Mouse (Mus musculus) embryonic facial prominence, embryonic 15.5 days (tissue): ENCODE results near the gene Rad9b. TPM values are rescaled to one million over a fixed set of nuclear protein-coding genes. Genes with fewer than 3 reads are reported as not detected.

Experiments
- ATAC-seq: fragments of 200-750 bp; cut with Nextera tagmentation; 2 replicates; pipeline ENCODE4 v1.8.0; 2017; ENCODE audit warnings: low read depth, moderate TSS enrichment; ENCODE audit not compliant: insufficient number of reproducible peaks, low FRiP score, low TSS enrichment
- H3K27ac ChIP-seq: fragments of 300-500 bp; sonication (generic); replicated peaks from 2 replicates; pipeline ENCODE4 v1.5.1; 2015; ENCODE audit warnings: mild to moderate bottlenecking, inconsistent platforms
- H3K27me3 ChIP-seq: fragments of 300-500 bp; sonication (generic); 2 replicates; pipeline ENCODE4 v1.6.1; 2015; ENCODE audit warnings: inconsistent platforms
- H3K36me3 ChIP-seq: fragments of 300-500 bp; sonication (generic); 2 replicates; pipeline ENCODE4 v1.6.1; 2015; ENCODE audit warnings: mild to moderate bottlenecking, inconsistent platforms
- H3K4me1 ChIP-seq: fragments of 300-500 bp; sonication (generic); 2 replicates; pipeline ENCODE4 v1.6.1; 2015; ENCODE audit warnings: inconsistent platforms
- H3K4me2 ChIP-seq: fragments of 300-500 bp; sonication (generic); replicated peaks from 2 replicates; pipeline ENCODE4 v1.6.1; 2015; ENCODE audit warnings: mild to moderate bottlenecking, inconsistent platforms
- H3K4me3 ChIP-seq: fragments of 300-500 bp; sonication (generic); replicated peaks from 2 replicates; pipeline ENCODE4 v1.5.1; 2015; ENCODE audit warnings: mild to moderate bottlenecking, inconsistent platforms
- H3K9ac ChIP-seq: fragments of 300-500 bp; sonication (generic); 2 replicates; pipeline ENCODE4 v1.6.1; 2015; ENCODE audit warnings: inconsistent platforms
- H3K9me3 ChIP-seq: fragments of 300-500 bp; sonication (generic); replicated peaks from 2 replicates; pipeline ENCODE4 v1.6.1; 2016; ENCODE audit warnings: inconsistent platforms
- WGBS: fragments of 180-500 bp; shearing (Covaris S2); methylation state at CpG from one replicate; pipeline ENCODE4 v1.1.7; 2015; 5-methylcytosine and 5-hydroxymethylcytosine counted together
- polyA plus RNA-seq: library from polyadenylated mRNA; unstranded; fragments of >200 nt; fragmentation: Nextera tagmentation; extraction: Ambion mirVana; gene quantifications from 2 replicates; pipeline ENCODE4 v1.2.1, GENCODE M21; 2015

The Rad9b gene
- polyA plus RNA-seq, 1 experiment from 2014 or later = 11.4 TPM

GRCm38 (mm10) chr5:122391786-122392180 lies 37.8 kb upstream of the Rad9b start, which contains the start of gene Arpc3:
Gene Arpc3, plus strand, starts transcription at chr5:122391878.
- ATAC-seq = peak; percentile 83
- Histone ChIP-seq H3K4me3 (peak within 1 kb of the TSS; percentile 76), H3K9ac (peak within 1 kb of the TSS; percentile 68), H3K36me3 (peaks cover 3% of the 10 kb centered on the region; the same call in 1 of the 2 replicates), H3K27ac (0 out of 2 replicates have a peak within 1 kb of the TSS, but pooled peaks have one; percentile 24), H3K4me2 (peak within 1 kb of the TSS; percentile 77), H3K9me3 (no peaks in the 10 kb centered on the region), H3K27me3 (no peaks in the 10 kb centered on the region), H3K4me1 (peaks cover 11% of the 10 kb centered on the region)
- under 1% methylated on average over 39 of the region's 39 CpGs for WGBS

- peaks cover 11% of the 10 kb centered on the region for H3K4me1 ChIP-seq
- 53% methylated on average over 16 of the region's 16 CpGs for WGBS
- no peak for ATAC-seq
- H3K27ac ChIP-seq = no peak overlapping the region
- no peak overlapping the region for H3K9ac ChIP-seq
- no peaks in the 10 kb centered on the region for H3K36me3 ChIP-seq
- H3K27me3 ChIP-seq = no peaks in the 10 kb centered on the region
- peak overlapping the region; percentile 76 for H3K4me3 ChIP-seq
- H3K4me2 ChIP-seq = peak overlapping the region; percentile 77
- no peaks in the 10 kb centered on the region for H3K9me3 ChIP-seq
Measured at GRCm38 (mm10) chr5:122391178-122391785, 37.2 kb upstream of the Rad9b start.

- Histone ChIP-seq H3K4me1 (peaks cover 11% of the 10 kb centered on the region), H3K27me3 (no peaks in the 10 kb centered on the region), H3K36me3 (no peaks in the 10 kb centered on the region), H3K27ac (no peak overlapping the region), H3K4me2 (no peak overlapping the region), H3K4me3 (no peak overlapping the region), H3K9ac (no peak overlapping the region), H3K9me3 (no peaks in the 10 kb centered on the region)
- no peak for ATAC-seq
Measured at GRCm38 (mm10) chr5:122390671-122391070, 36.6 kb upstream of the Rad9b start.

GRCm38 (mm10) chr5:122390006-122390405 lies 36.0 kb upstream of the Rad9b start:
- H3K36me3 ChIP-seq = no peaks in the 10 kb centered on the region
- H3K9me3 ChIP-seq = no peaks in the 10 kb centered on the region
- H3K4me3 ChIP-seq = no peak overlapping the region
- no peak overlapping the region for H3K4me2 ChIP-seq
- WGBS = 86% methylated on average over 5 of the region's 5 CpGs
- no peak overlapping the region for H3K27ac ChIP-seq
- ATAC-seq = no peak
- H3K9ac ChIP-seq = no peak overlapping the region
- peaks cover 11% of the 10 kb centered on the region for H3K4me1 ChIP-seq
- no peaks in the 10 kb centered on the region for H3K27me3 ChIP-seq

- Histone ChIP-seq H3K27me3 (no peaks in the 10 kb centered on the region), H3K4me3 (no peak overlapping the region), H3K27ac (no peak overlapping the region), H3K4me2 (no peak overlapping the region), H3K9ac (no peak overlapping the region), H3K4me1 (no peaks in the 10 kb centered on the region), H3K9me3 (no peaks in the 10 kb centered on the region), H3K36me3 (peaks cover 46% of the 10 kb centered on the region)
- peak; percentile 34; the same call in 1 of the 2 replicates for ATAC-seq
- WGBS = 55% methylated on average over 11 of the region's 11 CpGs
Measured at GRCm38 (mm10) chr5:122379374-122380155, 25.5 kb upstream of the Rad9b start.

- Histone ChIP-seq H3K4me3 (no peak overlapping the region), H3K27ac (no peak overlapping the region), H3K4me1 (peaks cover 6% of the 10 kb centered on the region), H3K4me2 (no peak overlapping the region), H3K36me3 (peaks cover 49% of the 10 kb centered on the region), H3K27me3 (no peaks in the 10 kb centered on the region), H3K9me3 (no peaks in the 10 kb centered on the region), H3K9ac (no peak overlapping the region)
- no peak for ATAC-seq
- 90% methylated on average over 12 of the region's 12 CpGs for WGBS
Measured at GRCm38 (mm10) chr5:122378171-122378570, 24.1 kb upstream of the Rad9b start.

GRCm38 (mm10) chr5:122377101-122377833 lies 23.2 kb upstream of the Rad9b start:
- H3K27me3 ChIP-seq = no peaks in the 10 kb centered on the region
- H3K4me1 ChIP-seq = peaks cover 12% of the 10 kb centered on the region
- no peak overlapping the region for H3K9ac ChIP-seq
- ATAC-seq = no peak
- H3K9me3 ChIP-seq = no peaks in the 10 kb centered on the region
- H3K4me3 ChIP-seq = no peak overlapping the region
- H3K27ac ChIP-seq = no peak overlapping the region
- peaks cover 43% of the 10 kb centered on the region for H3K36me3 ChIP-seq
- 87% methylated on average over 4 of the region's 4 CpGs for WGBS
- no peak overlapping the region for H3K4me2 ChIP-seq

- H3K4me3 ChIP-seq = peak overlapping the region; percentile 69
- no peaks in the 10 kb centered on the region for H3K27me3 ChIP-seq
- peaks cover 33% of the 10 kb centered on the region for H3K36me3 ChIP-seq
- H3K27ac ChIP-seq = peak overlapping the region; percentile 94
- no peaks in the 10 kb centered on the region for H3K9me3 ChIP-seq
- peak overlapping the region; percentile 69 for H3K4me2 ChIP-seq
- peak overlapping the region; percentile 71 for H3K9ac ChIP-seq
- H3K4me1 ChIP-seq = peaks cover 12% of the 10 kb centered on the region
- ATAC-seq = no peak
- WGBS = 5% methylated on average over 5 of the region's 5 CpGs
Measured at GRCm38 (mm10) chr5:122372878-122373277, 18.8 kb upstream of the Rad9b start.

- H3K4me3 ChIP-seq = peak within 1 kb of the TSS; percentile 69
- peak within 1 kb of the TSS; percentile 74 for H3K9ac ChIP-seq
- peak within 1 kb of the TSS; percentile 69 for H3K4me2 ChIP-seq
- no peaks in the 10 kb centered on the region for H3K27me3 ChIP-seq
- WGBS = 0% methylated on average over 53 of the region's 53 CpGs
- H3K9me3 ChIP-seq = no peaks in the 10 kb centered on the region
- H3K36me3 ChIP-seq = peaks cover 38% of the 10 kb centered on the region
- H3K4me1 ChIP-seq = peaks cover 12% of the 10 kb centered on the region
- peak within 1 kb of the TSS; percentile 94 for H3K27ac ChIP-seq
- peak; percentile 93 for ATAC-seq
Measured at GRCm38 (mm10) chr5:122372192-122372769, 18.2 kb upstream of the Rad9b start, which contains the start of gene Fam216a. Gene Fam216a, minus strand, starts transcription at chr5:122372364.

GRCm38 (mm10) chr5:122371591-122372191 lies 17.7 kb upstream of the Rad9b start, which contains the start of gene Gpn3:
Gene Gpn3, plus strand, starts transcription at chr5:122371876.
- H3K9ac ChIP-seq = peak within 1 kb of the TSS; percentile 74
- peak; percentile 79 for ATAC-seq
- peak within 1 kb of the TSS; percentile 69 for H3K4me3 ChIP-seq
- H3K27me3 ChIP-seq = no peaks in the 10 kb centered on the region
- peaks cover 12% of the 10 kb centered on the region for H3K4me1 ChIP-seq
- H3K27ac ChIP-seq = peak within 1 kb of the TSS; percentile 94
- under 1% methylated on average over 38 of the region's 46 CpGs for WGBS
- H3K4me2 ChIP-seq = peak within 1 kb of the TSS; percentile 69
- no peaks in the 10 kb centered on the region for H3K9me3 ChIP-seq
- H3K36me3 ChIP-seq = peaks cover 39% of the 10 kb centered on the region
